Mouse (Mus musculus) gastrocnemius, adult 2 months (tissue): ENCODE data around the gene Lonrf2. TPM values are rescaled to one million over a fixed set of nuclear protein-coding genes. Genes with fewer than 3 reads are reported as not detected.
A peak's percentile ranks its signal among the peaks of the same experiment; 100 is the strongest.

Source experiments
- DNase-seq: peaks from one replicate; pipeline ENCODE4 v3.0.0; 2022
- H3K27ac ChIP-seq: fragments of 200-600 bp; 2 replicates; pipeline ENCODE4 v1.8.1; 2022; ENCODE audit warnings: mild to moderate bottlenecking
- H3K4me3 ChIP-seq: fragments of 200-600 bp; 2 replicates; pipeline ENCODE4 v1.8.1; 2022; ENCODE audit warnings: mild to moderate bottlenecking, moderate library complexity
- CTCF ChIP-seq: fragments of 200-600 bp; IDR thresholded peaks from 2 replicates; pipeline ENCODE4 v1.8.1; 2022; ENCODE audit warnings: antibody characterized with exemption, mild to moderate bottlenecking, moderate library complexity
- intact Hi-C: fragments of 180-260 bp; cut with DNase I; formaldehyde crosslinking; loops from one replicate; pipeline ENCODE4 v1.15.1; 2025
- total RNA-seq, 2 experiments: library from RNA; stranded (reverse); gene quantifications; 2 replicates each; pipeline ENCODE4 v1.2.3; 2021

The Lonrf2 gene
- total RNA-seq, 2 experiments from 2014 or later: 0.15 to 0.73 TPM

- DNase-seq: no peak
- H3K27ac ChIP-seq: no peak overlapping the region
- intact Hi-C loops: no loop called here
- no peak overlapping the region for H3K4me3 ChIP-seq
- TF ChIP-seq CTCF: no peak
Observed at GRCm38 (mm10) chr1:38860207-38860606, 23.7 kb upstream of the Lonrf2 start.

GRCm38 (mm10) chr1:38856196-38856595 is 19.7 kb upstream of the Lonrf2 start:
- intact Hi-C loops: no loop called here
- Histone ChIP-seq H3K27ac (no peak overlapping the region), H3K4me3 (no peak overlapping the region)
- peak; percentile 45 for DNase-seq
- TF ChIP-seq CTCF: peak; percentile 78

DNA sequence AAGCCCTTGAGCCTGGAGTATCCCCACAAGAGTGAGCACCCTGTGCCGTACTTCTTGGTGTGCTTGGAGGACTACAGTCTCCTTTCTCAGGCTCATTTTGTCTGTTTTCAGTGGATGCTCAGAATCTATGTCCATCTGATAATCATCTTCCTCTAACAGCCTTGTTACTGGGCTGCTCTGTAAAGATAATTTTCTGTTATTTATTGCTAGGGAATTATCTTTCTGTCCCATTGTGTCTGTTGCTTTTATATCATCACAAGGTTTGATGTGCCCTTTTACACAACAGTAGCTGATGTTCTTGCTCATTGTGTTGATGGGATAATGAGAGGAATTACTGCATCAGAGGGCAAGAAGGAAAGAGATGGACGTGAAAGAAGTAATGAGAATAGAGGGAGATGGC is 15.7 kb upstream of the Lonrf2 start:
- intact Hi-C loops: no loop called here
- Histone ChIP-seq H3K27ac (no peak overlapping the region), H3K4me3 (no peak overlapping the region)
- no peak for TF ChIP-seq CTCF
- DNase-seq: no peak

DNA sequence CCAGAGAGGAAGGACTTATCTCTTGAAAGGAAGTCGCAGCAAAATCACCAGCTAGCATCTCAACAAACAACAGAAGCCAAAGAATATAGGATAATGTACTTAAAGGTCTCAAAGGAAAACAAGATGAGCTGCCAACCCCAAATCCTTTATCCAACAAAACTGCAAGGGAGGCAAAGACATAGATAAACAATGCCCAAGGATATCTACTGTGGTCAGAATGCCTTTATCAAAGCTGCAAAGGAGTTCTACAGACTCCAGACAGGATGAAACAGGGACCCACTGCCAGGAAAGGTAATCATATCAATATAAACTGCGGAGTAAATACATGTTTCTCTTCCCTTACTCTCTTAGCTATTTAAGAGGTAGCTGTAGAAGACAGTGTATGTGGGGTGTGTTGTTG is 14.1 kb upstream of the Lonrf2 start:
- intact Hi-C loops: no loop called here
- TF ChIP-seq CTCF: no peak
- Histone ChIP-seq H3K27ac (no peak overlapping the region), H3K4me3 (no peak overlapping the region)
- no peak for DNase-seq

- no peak overlapping the region for H3K27ac ChIP-seq
- H3K4me3 ChIP-seq: no peak overlapping the region
- no peak for TF ChIP-seq CTCF
- intact Hi-C loops: no loop called here
- DNase-seq: no peak
Observed at GRCm38 (mm10) chr1:38848451-38849289, 12.2 kb upstream of the Lonrf2 start.

DNA sequence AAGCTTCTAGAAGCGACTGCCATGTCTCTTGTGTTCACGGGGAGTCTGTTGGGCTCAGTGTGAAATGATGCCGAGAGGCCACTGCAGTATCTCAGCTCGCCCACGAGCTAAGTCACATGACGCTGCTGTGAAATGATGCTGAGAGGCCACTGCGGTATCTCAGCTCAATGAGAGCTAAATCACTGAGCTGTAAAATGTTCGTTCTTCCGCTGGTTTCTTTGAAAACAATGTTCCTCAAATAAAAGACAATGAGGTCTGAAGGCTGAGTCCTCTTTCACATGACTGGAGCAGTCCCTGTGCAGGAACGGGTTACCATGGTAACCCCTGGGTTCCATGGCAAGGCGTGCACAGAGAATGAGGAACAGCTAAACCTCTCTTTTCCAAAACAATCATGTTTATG is 11.5 kb upstream of the Lonrf2 start:
- intact Hi-C loops: no loop called here
- H3K27ac ChIP-seq: no peak overlapping the region
- no peak overlapping the region for H3K4me3 ChIP-seq
- DNase-seq: no peak
- TF ChIP-seq CTCF: no peak

DNA sequence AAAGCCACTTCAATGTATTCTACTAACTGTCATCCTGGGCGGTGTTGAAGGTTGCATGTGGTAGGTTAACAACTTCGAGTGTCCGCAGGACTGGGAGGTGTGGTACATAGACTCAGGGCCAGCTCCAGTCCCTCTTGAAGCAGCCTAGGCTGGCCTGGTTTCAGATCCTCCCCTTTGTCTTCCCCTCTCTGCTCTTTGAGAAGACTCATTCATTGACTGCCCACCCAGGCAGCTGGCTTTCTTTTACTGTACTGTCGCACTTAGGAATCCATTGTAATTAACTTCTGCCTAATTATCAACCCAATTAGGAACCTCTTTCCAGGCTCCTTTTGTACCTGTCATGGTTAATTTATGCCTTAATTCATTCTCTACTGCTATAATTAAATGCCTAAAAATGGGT is 6.8 kb upstream of the Lonrf2 start:
- DNase-seq: no peak
- H3K4me3 ChIP-seq: no peak overlapping the region
- no peak overlapping the region for H3K27ac ChIP-seq
- intact Hi-C loops: no loop called here
- no peak for TF ChIP-seq CTCF

DNA sequence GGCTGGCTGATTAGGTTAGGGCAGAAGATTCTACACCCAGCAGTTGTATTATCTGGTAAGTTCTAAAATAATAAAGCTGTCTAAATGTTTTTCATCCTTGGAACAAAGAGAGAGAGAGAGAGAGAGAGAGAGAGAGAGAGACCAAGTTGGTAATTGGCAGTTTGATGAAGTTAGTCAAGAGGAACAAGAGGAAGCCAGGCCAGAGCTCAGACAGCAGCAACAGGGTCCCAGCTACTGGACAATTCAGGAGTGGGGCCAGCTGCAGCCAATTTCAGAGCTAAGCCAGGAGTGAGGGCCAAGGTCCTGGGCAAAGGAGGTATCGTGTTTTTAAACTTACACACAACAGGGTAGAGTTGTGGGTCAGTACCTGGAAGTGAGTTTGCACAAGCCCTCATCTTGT is 6.3 kb upstream of the Lonrf2 start:
- no peak for DNase-seq
- intact Hi-C loops: no loop called here
- Histone ChIP-seq H3K27ac (no peak overlapping the region), H3K4me3 (no peak overlapping the region)
- TF ChIP-seq CTCF: no peak

- no peak for DNase-seq
- intact Hi-C loops: no loop called here
- TF ChIP-seq CTCF: no peak
- Histone ChIP-seq H3K4me3 (no peak overlapping the region), H3K27ac (no peak overlapping the region)
Observed at GRCm38 (mm10) chr1:38839944-38840343, 3.4 kb upstream of the Lonrf2 start.

- peak; percentile 56 for DNase-seq
- peak overlapping the region; percentile 24; the same call in 1 of the 2 replicates for H3K27ac ChIP-seq
- intact Hi-C loops: no loop called here
- peak overlapping the region; percentile 76 for H3K4me3 ChIP-seq
- TF ChIP-seq CTCF: no peak
Observed at GRCm38 (mm10) chr1:38835568-38836476, 689 bp downstream of the Lonrf2 start.

DNA sequence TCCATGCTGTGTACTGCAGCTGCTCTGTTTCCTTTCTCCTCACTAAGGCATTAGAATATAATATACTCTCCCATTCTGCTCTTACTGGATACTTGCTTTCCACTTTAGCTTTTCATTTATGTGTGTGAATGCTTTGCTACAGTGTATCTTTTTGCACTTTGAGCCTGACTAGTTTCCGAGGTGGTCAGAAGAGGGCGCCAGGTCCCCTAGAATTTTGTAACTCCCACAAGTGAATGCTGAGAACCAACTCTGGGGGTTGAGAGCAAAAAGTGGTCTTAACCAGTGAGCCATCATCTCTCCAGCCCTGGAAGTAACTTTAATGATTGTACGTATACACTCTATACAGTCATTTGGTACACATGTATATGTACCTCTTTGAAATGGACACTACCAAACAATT is 1.6 kb downstream of the Lonrf2 start:
- Histone ChIP-seq H3K27ac (no peak overlapping the region), H3K4me3 (no peak overlapping the region)
- intact Hi-C loops: no loop called here
- DNase-seq: no peak
- peak; percentile 33; the same call in 1 of the 2 replicates for TF ChIP-seq CTCF

DNA sequence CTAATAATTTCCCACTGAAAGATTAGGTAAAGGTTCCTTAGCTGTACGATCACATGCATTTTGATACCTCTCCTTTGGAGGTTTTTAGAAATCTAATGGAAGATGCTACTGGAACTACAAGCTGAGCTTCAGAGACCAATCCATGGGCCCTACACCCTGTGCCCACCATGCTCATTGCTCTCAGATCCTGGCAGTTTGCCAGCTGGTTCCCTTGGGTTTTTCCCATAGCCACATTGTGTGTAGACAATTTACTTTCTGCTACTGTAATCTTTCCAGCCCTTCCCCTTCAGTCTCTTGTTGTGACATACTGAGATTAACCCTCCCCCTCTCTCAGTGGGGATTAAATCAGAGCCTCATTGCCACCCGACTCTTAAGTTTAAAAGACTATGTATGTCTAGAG is 11.6 kb downstream of the Lonrf2 start:
- no peak for DNase-seq
- Histone ChIP-seq H3K27ac (no peak overlapping the region), H3K4me3 (no peak overlapping the region)
- intact Hi-C loops: no loop called here
- TF ChIP-seq CTCF: no peak

DNA sequence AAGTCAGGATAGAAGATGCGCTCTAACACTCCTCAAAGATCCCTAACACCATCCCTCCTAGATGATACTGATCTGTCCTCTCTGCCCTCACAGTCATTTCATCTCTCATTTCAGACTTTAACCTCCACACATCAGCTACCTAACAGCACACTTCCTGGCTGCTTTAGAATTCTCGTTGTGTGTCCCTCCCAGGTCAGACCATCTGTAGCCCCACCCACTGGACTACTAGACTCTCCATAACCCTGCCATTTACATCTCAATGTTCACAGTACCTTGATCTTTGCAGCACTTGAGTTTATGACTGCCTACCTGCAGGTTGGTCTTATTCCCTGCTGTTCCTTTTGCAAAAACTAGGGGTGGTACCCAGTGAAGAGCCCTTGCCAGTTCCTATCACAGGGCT is 12.7 kb downstream of the Lonrf2 start:
- no peak for DNase-seq
- intact Hi-C loops: no loop called here
- Histone ChIP-seq H3K4me3 (no peak overlapping the region), H3K27ac (no peak overlapping the region)
- no peak for TF ChIP-seq CTCF
